Mouse (Mus musculus) thymus, adult 2 months (tissue): Measurements from ENCODE around the gene Galnt14. TPM values are rescaled to one million over a fixed set of nuclear protein-coding genes. Genes with fewer than 3 reads are reported as not detected.

Source experiments
- DNase-seq: peaks from one replicate; pipeline ENCODE4 v3.0.0; 2021
- H3K27ac ChIP-seq: fragments of 200-500 bp; 2 replicates; pipeline ENCODE4 v1.5.1; 2012; ENCODE audit warnings: low read length, control low read depth; ENCODE audit not compliant: control insufficient read depth, insufficient read depth
- H3K27me3 ChIP-seq: fragments of 200-500 bp; 2 replicates; pipeline ENCODE4 v1.6.1; 2012; ENCODE audit warnings: mild to moderate bottlenecking, low read length, moderate library complexity, mixed read lengths; ENCODE audit not compliant: control insufficient read depth, insufficient read depth
- H3K36me3 ChIP-seq: fragments of 200-500 bp; 2 replicates; pipeline ENCODE4 v1.6.1; 2012; ENCODE audit warnings: mild to moderate bottlenecking, low read length, moderate library complexity; ENCODE audit not compliant: control insufficient read depth, insufficient read depth
- H3K4me1 ChIP-seq: fragments of 200-500 bp; replicated peaks from 2 replicates; pipeline ENCODE4 v1.6.1; 2012; ENCODE audit warnings: low read length; ENCODE audit not compliant: control insufficient read depth, insufficient read depth
- H3K4me3 ChIP-seq: fragments of 200-500 bp; 2 replicates; pipeline ENCODE4 v1.5.1; 2012; ENCODE audit warnings: mild to moderate bottlenecking, low read length, control low read depth, moderate library complexity; ENCODE audit not compliant: control insufficient read depth, insufficient read depth
- CTCF ChIP-seq: fragments of 200-500 bp; IDR thresholded peaks from 2 replicates; pipeline ENCODE4 v1.5.1; 2012; ENCODE audit warnings: mild to moderate bottlenecking, control low read depth, low read length, moderate library complexity, borderline replicate concordance; ENCODE audit not compliant: control insufficient read depth, poor library complexity, insufficient read depth; ENCODE audit errors: extremely low read depth
- POLR2A ChIP-seq: fragments of 200-500 bp; IDR thresholded peaks from 2 replicates; pipeline ENCODE4 v1.6.1; 2012; ENCODE audit warnings: mild to moderate bottlenecking, low read length, control low read depth, moderate library complexity; ENCODE audit not compliant: control insufficient read depth, poor library complexity, insufficient read depth; ENCODE audit errors: extremely low read depth
- polyA plus RNA-seq: library from polyadenylated mRNA; depleted of rRNA; stranded (reverse); fragments of >200 nt; gene quantifications from 2 replicates; pipeline ENCODE4 v1.2.3, GENCODE M21; 2012; rRNA removed

The Galnt14 gene
- polyA plus RNA-seq, 1 experiment, result 1.6 TPM

GRCm38 (mm10) chr17:73449104-73449503 lies 261.1 kb downstream of the Galnt14 start:
- TF ChIP-seq POLR2A (no peak), CTCF (no peak)
- H3K27me3 ChIP-seq, result no peaks in the 10 kb centered on the region
- H3K4me1 ChIP-seq, result no peaks in the 10 kb centered on the region
- H3K4me3 ChIP-seq, result no peak overlapping the region
- no peak overlapping the region for H3K27ac ChIP-seq
- H3K36me3 ChIP-seq, result no peaks in the 10 kb centered on the region
- DNase-seq, result no peak

Other genes starting within 250 kb of the Galnt14 start
- gene Ehd3, start 93.7 kb upstream of the Galnt14 start, polyA plus RNA-seq, result 45.0 and 46.0 TPM in 2 replicates
- 25.2 and 26.5 TPM in 2 replicates for gene Xdh, start 239.7 kb upstream of the Galnt14 start, polyA plus RNA-seq